Mouse (Mus musculus): Measurements from ENCODE around the gene Gm45618. TPM values are rescaled to one million over a fixed set of nuclear protein-coding genes. Genes with fewer than 3 reads are reported as not detected.

Gene Gm45618
- polyA plus RNA-seq, 1 experiment from 2014 or later = not detected

- 6% methylated on average over 4 of the region's 4 CpGs for WGBS
- Histone ChIP-seq H3K27me3 (replicated peaks) (peaks cover 51% of the 10 kb centered on the region), H3K4me1 (peaks cover 30% of the 10 kb centered on the region), H3K4me3 (replicated peaks) (no peak overlapping the region), H3K36me3 (no peaks in the 10 kb centered on the region), H3K27ac (no peak overlapping the region), H3K4me2 (no peak overlapping the region), H3K9me3 (no peaks in the 10 kb centered on the region), H3K9ac (no peak overlapping the region)
- ATAC-seq (ENCODE audit: insufficient read depth, low FRiP score, low read depth) = no peak
These were observed 28.7 kb downstream of the Gm45618 start for GRCm38 (mm10) chr7:142091848-142092247.

GRCm38 (mm10) chr7:142089648-142090447, 30.7 kb downstream of the Gm45618 start:
- H3K4me3 ChIP-seq (replicated peaks) = no peak overlapping the region
- no peak overlapping the region for H3K27ac ChIP-seq
- no peak for ATAC-seq (ENCODE audit: insufficient read depth, low FRiP score, low read depth)

GRCm38 (mm10) chr7:142088886-142089285, 31.6 kb downstream of the Gm45618 start:
- no peaks in the 10 kb centered on the region for H3K36me3 ChIP-seq

More at GRCm38 (mm10) chr7:142089648-142090447, 30.7 kb downstream of the Gm45618 start:
- Histone ChIP-seq H3K4me2 (no peak overlapping the region), H3K9me3 (no peaks in the 10 kb centered on the region), H3K36me3 (no peaks in the 10 kb centered on the region), H3K9ac (no peak overlapping the region), H3K27me3 (replicated peaks) (peaks cover 35% of the 10 kb centered on the region), H3K4me1 (peaks cover 25% of the 10 kb centered on the region)
- 61% methylated on average over 17 of the region's 17 CpGs for WGBS

GRCm38 (mm10) chr7:142087069-142087652, 33.4 kb downstream of the Gm45618 start:
- whole genome bisulfite sequencing = 82% methylated on average over 1 of the region's 1 CpGs
- H3K27me3 ChIP-seq (replicated peaks) = peaks cover 36% of the 10 kb centered on the region
- no peak overlapping the region for H3K27ac ChIP-seq
- H3K9ac ChIP-seq = no peak overlapping the region
- no peaks in the 10 kb centered on the region for H3K9me3 ChIP-seq
- H3K36me3 ChIP-seq = no peaks in the 10 kb centered on the region
- no peak overlapping the region for H3K4me3 ChIP-seq (replicated peaks)
- peak; percentile 91 for ATAC-seq (ENCODE audit: insufficient read depth, low FRiP score, low read depth)
- no peak overlapping the region for H3K4me2 ChIP-seq
- H3K4me1 ChIP-seq = peaks cover 27% of the 10 kb centered on the region

More at GRCm38 (mm10) chr7:142088886-142089285, 31.6 kb downstream of the Gm45618 start:
- Histone ChIP-seq H3K9me3 (no peaks in the 10 kb centered on the region), H3K9ac (no peak overlapping the region), H3K27me3 (replicated peaks) (peaks cover 33% of the 10 kb centered on the region), H3K27ac (no peak overlapping the region), H3K4me2 (no peak overlapping the region), H3K4me1 (peaks cover 24% of the 10 kb centered on the region), H3K4me3 (replicated peaks) (no peak overlapping the region)
- ATAC-seq (ENCODE audit: insufficient read depth, low FRiP score, low read depth) = peak; percentile 48; the same call in 1 of the 2 replicates
- WGBS = 10% methylated on average over 5 of the region's 5 CpGs

- peaks cover 32% of the 10 kb centered on the region for H3K4me1 ChIP-seq
- H3K27ac ChIP-seq = no peak overlapping the region
- H3K9ac ChIP-seq = no peak overlapping the region
- H3K9me3 ChIP-seq = no peaks in the 10 kb centered on the region
- no peaks in the 10 kb centered on the region for H3K36me3 ChIP-seq
- no peak overlapping the region for H3K4me2 ChIP-seq
- 73% methylated on average over 4 of the region's 4 CpGs for WGBS
- no peak overlapping the region for H3K4me3 ChIP-seq (replicated peaks)
- H3K27me3 ChIP-seq (replicated peaks) = peaks cover 34% of the 10 kb centered on the region
- no peak for ATAC-seq (ENCODE audit: insufficient read depth, low FRiP score, low read depth)
These were observed 34.2 kb downstream of the Gm45618 start for GRCm38 (mm10) chr7:142086159-142086905.

GRCm38 (mm10) chr7:142084820-142085219, 35.7 kb downstream of the Gm45618 start:
- H3K27ac ChIP-seq = no peak overlapping the region
- no peak overlapping the region for H3K4me3 ChIP-seq (replicated peaks)
- no peak for ATAC-seq (ENCODE audit: insufficient read depth, low FRiP score, low read depth)
- WGBS = 50% methylated on average over 3 of the region's 3 CpGs
- H3K27me3 ChIP-seq (replicated peaks) = peaks cover 42% of the 10 kb centered on the region
- H3K36me3 ChIP-seq = no peaks in the 10 kb centered on the region
- H3K9ac ChIP-seq = no peak overlapping the region
- H3K4me1 ChIP-seq = peaks cover 32% of the 10 kb centered on the region
- H3K4me2 ChIP-seq = no peak overlapping the region
- no peaks in the 10 kb centered on the region for H3K9me3 ChIP-seq

- Histone ChIP-seq H3K27ac (0 out of 2 replicates have a peak overlapping the region, but pooled peaks have one; percentile 21), H3K4me3 (replicated peaks) (no peak overlapping the region), H3K9me3 (no peaks in the 10 kb centered on the region), H3K9ac (no peak overlapping the region), H3K27me3 (replicated peaks) (peaks cover 45% of the 10 kb centered on the region), H3K36me3 (no peaks in the 10 kb centered on the region), H3K4me1 (peaks cover 28% of the 10 kb centered on the region), H3K4me2 (no peak overlapping the region)
- ATAC-seq (ENCODE audit: insufficient read depth, low FRiP score, low read depth) = no peak
- 35% methylated on average over 5 of the region's 5 CpGs for WGBS
These were observed 36.1 kb downstream of the Gm45618 start for GRCm38 (mm10) chr7:142084395-142084794.

- Histone ChIP-seq H3K4me2 (no peak overlapping the region), H3K9ac (no peak overlapping the region), H3K36me3 (no peaks in the 10 kb centered on the region), H3K4me1 (peaks cover 21% of the 10 kb centered on the region; the same call in 1 of the 2 replicates), H3K27ac (0 out of 2 replicates have a peak overlapping the region, but pooled peaks have one; percentile 21), H3K9me3 (no peaks in the 10 kb centered on the region), H3K4me3 (replicated peaks) (no peak overlapping the region), H3K27me3 (replicated peaks) (peaks cover 46% of the 10 kb centered on the region)
- no peak for ATAC-seq (ENCODE audit: insufficient read depth, low FRiP score, low read depth)
- 37% methylated on average over 12 of the region's 12 CpGs for WGBS
These were observed 36.8 kb downstream of the Gm45618 start for GRCm38 (mm10) chr7:142083588-142084317.

- WGBS = 43% methylated on average over 16 of the region's 16 CpGs
- H3K4me2 ChIP-seq = peak overlapping the region; percentile 43; the same call in 1 of the 2 replicates
- H3K27ac ChIP-seq = no peak overlapping the region
- no peak for ATAC-seq (ENCODE audit: insufficient read depth, low FRiP score, low read depth)
- H3K4me1 ChIP-seq = peaks cover 16% of the 10 kb centered on the region; the same call in 1 of the 2 replicates
- peaks cover 46% of the 10 kb centered on the region for H3K27me3 ChIP-seq (replicated peaks)
- H3K36me3 ChIP-seq = no peaks in the 10 kb centered on the region
- H3K9ac ChIP-seq = no peak overlapping the region
- H3K9me3 ChIP-seq = no peaks in the 10 kb centered on the region
- no peak overlapping the region for H3K4me3 ChIP-seq (replicated peaks)
These were observed 37.9 kb downstream of the Gm45618 start for GRCm38 (mm10) chr7:142082607-142083006.

- H3K4me1 ChIP-seq = peaks cover 16% of the 10 kb centered on the region; the same call in 1 of the 2 replicates
- no peak for ATAC-seq (ENCODE audit: insufficient read depth, low FRiP score, low read depth)
- H3K9me3 ChIP-seq = no peaks in the 10 kb centered on the region
- H3K36me3 ChIP-seq = no peaks in the 10 kb centered on the region
- H3K27me3 ChIP-seq (replicated peaks) = peaks cover 46% of the 10 kb centered on the region
- peak overlapping the region; percentile 23 for H3K4me3 ChIP-seq (replicated peaks)
- WGBS = 16% methylated on average over 37 of the region's 38 CpGs
- peak overlapping the region; percentile 43 for H3K4me2 ChIP-seq
- H3K9ac ChIP-seq = no peak overlapping the region
- H3K27ac ChIP-seq = no peak overlapping the region
These were observed 38.4 kb downstream of the Gm45618 start for GRCm38 (mm10) chr7:142082179-142082578.

- H3K9me3 ChIP-seq = no peaks in the 10 kb centered on the region
- peaks cover 16% of the 10 kb centered on the region; the same call in 1 of the 2 replicates for H3K4me1 ChIP-seq
- no peak overlapping the region for H3K9ac ChIP-seq
- H3K36me3 ChIP-seq = no peaks in the 10 kb centered on the region
- no peak for ATAC-seq (ENCODE audit: insufficient read depth, low FRiP score, low read depth)
- H3K27ac ChIP-seq = no peak overlapping the region
- H3K4me2 ChIP-seq = peak overlapping the region; percentile 43
- WGBS = 22% methylated on average over 17 of the region's 17 CpGs
- H3K27me3 ChIP-seq (replicated peaks) = peaks cover 46% of the 10 kb centered on the region
- H3K4me3 ChIP-seq (replicated peaks) = peak overlapping the region; percentile 23; the same call in 1 of the 2 replicates
These were observed 38.8 kb downstream of the Gm45618 start for GRCm38 (mm10) chr7:142081736-142082135.
